Mouse (Mus musculus): Measurements from ENCODE around the gene Rtn4ip1.
"Not testable (repeated sequence)": the region's sequence is repeated elsewhere in the genome, so short reads cannot be mapped to it uniquely, and the experiment has no call there.

Gene Rtn4ip1

DNA sequence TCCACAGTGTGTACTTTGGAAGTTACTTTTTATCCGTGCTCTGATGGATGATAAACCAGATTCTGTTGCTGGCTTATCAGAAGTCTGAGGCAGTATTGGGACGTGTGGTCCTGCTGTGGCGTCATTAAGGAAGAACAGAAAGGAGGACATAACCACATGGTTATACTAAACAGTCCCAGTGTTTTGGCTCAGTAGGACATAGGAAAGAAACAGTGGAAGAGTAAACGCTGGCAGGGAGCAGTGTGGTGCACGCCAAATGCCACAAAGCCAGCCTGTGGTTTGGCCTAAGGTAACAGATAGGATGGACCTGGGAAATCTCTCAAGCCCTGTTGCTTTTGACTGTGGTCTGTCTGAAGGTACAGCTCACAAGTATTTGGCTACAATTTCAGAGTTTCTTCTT is 27.0 kb downstream of the Rtn4ip1 start:
- no peak for DNase-seq (ENCODE audit: low read depth, low spot score)

DNA sequence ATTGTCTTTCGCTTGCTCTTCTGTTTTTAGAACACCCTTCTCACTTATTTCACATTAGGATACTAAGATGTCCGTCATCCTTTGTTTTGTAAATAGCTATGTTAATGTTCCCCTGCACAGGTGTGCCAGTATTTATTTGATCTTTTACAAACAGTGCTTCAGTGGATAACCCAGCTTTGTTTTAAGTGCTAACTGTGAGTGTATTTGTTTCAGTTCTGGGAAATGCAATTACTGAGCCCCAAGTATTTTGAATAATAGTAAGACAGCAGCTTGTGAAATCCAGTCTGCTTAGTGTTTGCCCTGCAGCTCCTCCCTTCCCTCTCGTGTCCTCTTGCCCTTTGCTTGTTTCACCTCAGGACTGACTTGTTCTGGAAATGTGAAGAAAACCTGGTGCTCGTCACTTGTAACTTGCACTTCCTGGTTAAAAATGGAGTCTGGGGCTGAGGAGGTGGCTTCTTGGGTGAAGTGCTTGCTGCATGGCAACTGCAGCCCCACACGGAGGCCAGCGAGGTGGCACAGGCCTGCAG is 37.6 kb downstream of the Rtn4ip1 start:
- no peak for DNase-seq (ENCODE audit: low read depth, low spot score)

GRCm38 (mm10) chr10:43943736-43944135 is 42.1 kb downstream of the Rtn4ip1 start:
- DNase-seq (ENCODE audit: low read depth, low spot score): no peak

GRCm38 (mm10) chr10:43945435-43945834 is 43.8 kb downstream of the Rtn4ip1 start:
- DNase-seq (ENCODE audit: low read depth, low spot score): no peak

DNA sequence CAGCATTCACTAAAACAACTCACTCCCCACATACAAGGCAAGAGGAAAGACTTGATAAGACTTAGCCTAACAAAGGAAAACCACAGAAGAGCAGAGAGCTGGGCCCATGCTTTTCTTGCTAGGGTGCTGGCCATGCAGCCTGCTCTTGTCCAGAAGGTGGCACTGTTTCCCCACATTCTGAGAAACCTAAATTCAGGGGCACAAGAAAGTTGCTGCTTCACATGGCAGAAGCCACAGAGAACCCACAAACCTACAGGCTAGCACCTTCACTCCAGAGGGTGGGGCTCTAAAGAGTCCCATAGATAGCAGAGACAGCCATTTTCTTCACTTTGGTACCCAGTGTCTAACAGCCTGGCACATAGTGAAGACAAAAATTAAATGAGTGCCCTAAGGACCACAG is 52.3 kb downstream of the Rtn4ip1 start:
- DNase-seq (ENCODE audit: low read depth, low spot score): peak; percentile 85

- DNase-seq (ENCODE audit: low read depth, low spot score): no peak
Measured at GRCm38 (mm10) chr10:43964943-43965342, 63.3 kb downstream of the Rtn4ip1 start.

DNA sequence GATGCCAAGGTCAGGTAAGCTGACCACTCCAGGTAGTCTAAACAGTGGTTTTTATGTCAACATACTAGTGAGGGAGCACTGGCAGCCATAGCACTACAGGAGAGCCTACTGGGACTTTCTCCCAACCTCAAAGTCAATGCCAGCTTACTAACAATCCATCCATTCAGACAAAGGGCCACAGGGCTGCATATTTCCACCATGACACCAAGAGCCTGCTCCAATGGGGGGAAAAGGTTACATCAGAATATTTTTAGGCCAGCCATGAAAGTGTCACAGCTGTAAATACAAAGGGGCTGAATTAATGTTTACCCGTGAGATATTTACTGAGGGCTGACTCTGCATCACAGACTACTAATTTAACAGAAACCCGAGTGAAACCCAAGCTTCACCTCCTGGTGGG is 71.6 kb downstream of the Rtn4ip1 start:
- no peak for DNase-seq (ENCODE audit: low read depth, low spot score)

DNA sequence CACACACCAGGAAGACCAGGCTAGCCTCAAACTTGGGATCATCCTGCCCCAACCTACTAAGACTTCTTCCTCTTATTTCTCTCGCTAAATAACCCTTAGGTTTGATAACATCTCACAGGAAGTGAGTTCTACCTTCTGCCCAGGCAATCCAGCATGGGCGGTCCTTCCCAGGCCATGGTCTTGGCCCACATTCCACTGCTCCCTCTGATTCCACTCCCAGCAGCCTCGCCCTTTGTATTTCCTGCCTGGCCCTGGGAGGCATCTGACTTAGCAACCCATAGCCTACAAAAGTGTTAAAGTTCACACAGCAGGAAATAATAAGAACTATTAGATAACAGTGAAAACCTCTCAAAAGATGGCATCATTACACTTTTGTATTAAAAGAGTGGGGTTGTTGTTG is 75.7 kb downstream of the Rtn4ip1 start:
- DNase-seq (ENCODE audit: low read depth, low spot score): no peak

- no peak for DNase-seq (ENCODE audit: low read depth, low spot score)
Measured at GRCm38 (mm10) chr10:43980080-43980479, 78.5 kb downstream of the Rtn4ip1 start.

GRCm38 (mm10) chr10:43980742-43981141 is 79.1 kb downstream of the Rtn4ip1 start:
- not testable (repeated sequence) for DNase-seq (ENCODE audit: low read depth, low spot score)

DNA sequence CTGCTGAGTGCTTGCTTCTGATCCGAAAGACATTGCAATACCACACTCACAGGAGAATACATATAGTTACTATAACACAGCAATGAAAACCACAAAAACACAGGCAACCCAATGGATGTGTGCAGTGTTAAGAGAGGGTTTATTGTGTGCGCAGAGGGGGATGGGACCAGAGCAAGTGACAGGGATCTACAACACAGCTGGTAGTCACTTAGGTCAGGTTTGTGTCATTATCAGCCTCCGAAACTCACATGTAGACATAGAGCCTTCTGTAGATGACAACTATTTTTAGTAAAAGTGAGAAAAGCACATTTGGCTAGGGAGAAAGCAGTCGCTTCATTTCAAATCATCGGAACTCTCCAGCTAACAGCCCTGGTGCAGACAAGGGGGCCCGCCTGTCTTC is 80.9 kb downstream of the Rtn4ip1 start:
- DNase-seq (ENCODE audit: low read depth, low spot score): no peak

- DNase-seq (ENCODE audit: low read depth, low spot score): no peak
Measured at GRCm38 (mm10) chr10:43983241-43983640, 81.6 kb downstream of the Rtn4ip1 start.

GRCm38 (mm10) chr10:43983866-43984265 is 82.3 kb downstream of the Rtn4ip1 start:
- DNase-seq (ENCODE audit: low read depth, low spot score): no peak

GRCm38 (mm10) chr10:43991268-43991667 is 89.7 kb downstream of the Rtn4ip1 start:
- DNase-seq (ENCODE audit: low read depth, low spot score): no peak

GRCm38 (mm10) chr10:43992506-43992905 is 90.9 kb downstream of the Rtn4ip1 start:
- DNase-seq (ENCODE audit: low read depth, low spot score): no peak

DNA sequence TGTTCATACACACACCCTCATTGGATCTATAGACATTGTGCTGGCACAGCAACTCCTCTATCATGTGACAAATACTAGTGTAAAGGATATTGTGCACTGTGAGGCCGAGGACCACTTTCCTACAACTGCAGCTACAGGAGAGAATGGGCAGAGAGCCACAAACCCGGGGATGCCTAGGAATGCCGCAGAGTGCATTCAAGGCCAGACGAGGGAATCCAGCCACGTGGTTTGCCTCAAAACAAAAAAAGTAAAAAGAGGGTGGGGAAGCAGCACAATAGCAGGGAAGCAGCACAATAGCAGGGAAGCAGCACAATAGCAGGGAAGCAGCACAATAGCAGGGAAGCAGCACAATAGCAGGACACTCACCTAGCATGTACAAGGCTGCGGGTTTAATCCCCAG is 91.6 kb downstream of the Rtn4ip1 start:
- DNase-seq (ENCODE audit: low read depth, low spot score): no peak

- no peak for DNase-seq (ENCODE audit: low read depth, low spot score)
Measured at GRCm38 (mm10) chr10:43995858-43996650, 94.4 kb downstream of the Rtn4ip1 start.

- no peak for DNase-seq (ENCODE audit: low read depth, low spot score)
Measured at GRCm38 (mm10) chr10:43997276-43997675, 95.7 kb downstream of the Rtn4ip1 start.

DNA sequence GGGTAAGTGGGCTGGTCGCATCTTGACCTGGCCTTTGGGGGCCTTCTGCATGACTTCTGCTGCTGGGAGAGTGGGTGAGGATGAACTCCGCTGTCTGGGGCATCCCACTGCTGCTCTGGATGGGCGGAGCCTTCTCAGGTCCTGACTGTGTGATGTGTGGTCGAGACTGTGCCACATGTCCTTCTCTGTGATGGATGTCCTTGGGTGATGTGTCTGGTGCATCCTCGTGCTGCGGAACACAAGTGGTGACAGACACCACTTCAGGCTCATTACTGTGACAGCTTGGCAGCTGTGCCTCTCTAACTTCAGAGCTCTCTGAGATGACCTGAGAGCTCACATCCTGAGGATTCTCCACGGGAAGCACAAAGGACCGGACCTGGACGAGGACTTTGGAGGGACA is 96.4 kb downstream of the Rtn4ip1 start:
- DNase-seq (ENCODE audit: low read depth, low spot score): no peak

- DNase-seq (ENCODE audit: low read depth, low spot score): no peak
Measured at GRCm38 (mm10) chr10:43998503-43999082, 97.0 kb downstream of the Rtn4ip1 start.

- no peak for DNase-seq (ENCODE audit: low read depth, low spot score)
Measured at GRCm38 (mm10) chr10:44000156-44000865, 98.7 kb downstream of the Rtn4ip1 start.

Data from forelimb bud, embryonic 11.5 days (tissue).